Mouse (Mus musculus) bone marrow macrophage, adult 2 months (primary cell): ENCODE data around the gene Ctdsp2. TPM values are rescaled to one million over a fixed set of nuclear protein-coding genes. Genes with fewer than 3 reads are reported as not detected.

Source experiments
- H3K27ac ChIP-seq: 2 replicates; pipeline ENCODE4 v1.5.1; 2012; ENCODE audit warnings: low read depth, low read length; ENCODE audit not compliant: insufficient read depth
- H3K4me1 ChIP-seq: 2 replicates; pipeline ENCODE4 v1.6.1; 2012; ENCODE audit warnings: low read length; ENCODE audit not compliant: control insufficient read depth, insufficient read depth
- H3K4me3 ChIP-seq: 2 replicates; pipeline ENCODE4 v1.5.1; 2012; ENCODE audit warnings: mild to moderate bottlenecking, low read length, moderate library complexity; ENCODE audit not compliant: insufficient read depth
- CTCF ChIP-seq: IDR thresholded peaks from 2 replicates; pipeline ENCODE4 v1.5.1; 2012; ENCODE audit warnings: low read depth, mild to moderate bottlenecking, low read length, moderate library complexity
- POLR2A ChIP-seq: IDR thresholded peaks from 2 replicates; pipeline ENCODE4 v1.6.1; 2012; ENCODE audit warnings: mild to moderate bottlenecking, low read depth, low read length, borderline replicate concordance
- polyA plus RNA-seq: library from polyadenylated mRNA; stranded (reverse); fragments of >200 nt; gene quantifications from 2 replicates; pipeline ENCODE4 v1.2.4, GENCODE M21; 2012; ENCODE audit not compliant: missing spikeins, insufficient read depth, insufficient read length

Ctdsp2 gene
- polyA plus RNA-seq, 1 experiment: 123 TPM

GRCm38 (mm10) chr10:126940949-126941348 lies 37.6 kb upstream of the Ctdsp2 start:
- Histone ChIP-seq H3K27ac (no peak overlapping the region), H3K4me3 (no peak overlapping the region), H3K4me1 (peaks cover 5% of the 10 kb centered on the region)
- TF ChIP-seq POLR2A (no peak), CTCF (no peak)

GRCm38 (mm10) chr10:126945531-126945930 lies 33.0 kb upstream of the Ctdsp2 start:
- H3K4me1 ChIP-seq: no peaks in the 10 kb centered on the region
- no peak overlapping the region for H3K27ac ChIP-seq
- no peak overlapping the region for H3K4me3 ChIP-seq
- TF ChIP-seq CTCF: no peak
- TF ChIP-seq POLR2A: no peak

DNA sequence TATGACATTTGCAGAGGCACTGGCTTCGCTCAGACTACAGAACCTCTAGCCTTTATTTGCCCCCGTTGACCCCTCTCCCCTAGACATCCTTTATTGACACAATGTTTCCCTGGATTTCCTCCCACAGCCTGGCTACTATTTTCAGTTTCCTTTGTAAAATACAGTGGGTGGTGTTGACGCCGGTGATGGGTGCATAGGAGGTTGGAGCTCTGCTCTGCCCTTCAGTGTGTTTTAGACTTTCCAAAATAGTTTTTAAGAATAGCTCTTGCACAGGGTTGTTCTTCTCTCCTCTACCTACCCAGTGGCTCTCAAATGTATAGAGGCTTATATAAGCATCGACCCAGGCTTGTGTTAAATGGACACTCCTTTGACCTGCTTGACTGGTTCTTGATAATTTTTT lies 28.7 kb upstream of the Ctdsp2 start:
- TF ChIP-seq POLR2A (no peak), CTCF (no peak)
- H3K4me3 ChIP-seq: no peak overlapping the region
- no peak overlapping the region for H3K27ac ChIP-seq
- no peaks in the 10 kb centered on the region for H3K4me1 ChIP-seq

DNA sequence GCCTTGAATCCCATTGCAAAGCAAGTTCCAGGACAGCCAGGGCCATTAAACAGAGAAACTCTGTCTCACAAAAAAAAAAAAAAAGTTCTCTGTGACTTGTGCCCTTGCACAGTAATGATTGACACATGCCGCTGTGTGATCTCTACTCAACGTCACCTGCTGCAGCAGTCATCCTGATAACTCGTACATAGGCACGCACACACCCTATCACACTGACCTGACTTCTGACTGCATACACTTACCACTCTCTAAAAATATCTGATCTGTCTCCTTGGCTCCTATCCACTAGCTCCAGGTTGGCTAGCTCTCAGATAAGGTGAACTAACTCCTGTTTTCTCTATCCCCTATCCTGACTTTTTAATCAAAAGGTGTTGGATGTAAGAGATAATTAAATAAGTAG lies 27.9 kb upstream of the Ctdsp2 start:
- no peak for TF ChIP-seq CTCF
- no peak for TF ChIP-seq POLR2A
- no peak overlapping the region for H3K27ac ChIP-seq
- no peak overlapping the region for H3K4me3 ChIP-seq
- H3K4me1 ChIP-seq: no peaks in the 10 kb centered on the region

GRCm38 (mm10) chr10:126952375-126952774 lies 26.1 kb upstream of the Ctdsp2 start:
- 0 out of 2 replicates have a peak, but pooled peaks cover 3% of the 10 kb centered on the region for H3K4me1 ChIP-seq
- no peak overlapping the region for H3K4me3 ChIP-seq
- TF ChIP-seq CTCF: no peak
- no peak for TF ChIP-seq POLR2A
- H3K27ac ChIP-seq: no peak overlapping the region

DNA sequence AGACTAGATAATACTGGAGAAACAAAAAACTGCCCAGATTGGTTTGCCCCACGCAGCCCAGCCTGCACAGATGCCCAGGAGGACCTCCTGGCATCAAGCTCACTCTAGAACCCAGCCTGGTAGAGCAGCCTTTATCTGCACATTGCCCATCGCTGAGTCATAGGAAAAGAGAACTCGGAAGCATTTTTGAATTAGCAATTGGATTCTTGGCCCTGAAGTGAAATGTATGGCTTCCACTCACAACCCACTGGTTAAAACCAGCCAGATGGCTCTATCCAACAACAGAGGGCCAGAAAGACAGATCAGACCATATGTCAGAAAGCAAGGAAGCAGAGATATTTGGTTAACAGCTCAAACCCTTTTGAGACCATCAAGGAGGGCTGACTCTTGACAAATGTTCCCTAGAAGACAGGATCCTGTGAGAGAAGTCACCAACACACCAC lies 25.5 kb upstream of the Ctdsp2 start:
- Histone ChIP-seq H3K4me3 (no peak overlapping the region), H3K27ac (no peak overlapping the region), H3K4me1 (0 out of 2 replicates have a peak, but pooled peaks cover 3% of the 10 kb centered on the region)
- TF ChIP-seq POLR2A (no peak), CTCF (no peak)

DNA sequence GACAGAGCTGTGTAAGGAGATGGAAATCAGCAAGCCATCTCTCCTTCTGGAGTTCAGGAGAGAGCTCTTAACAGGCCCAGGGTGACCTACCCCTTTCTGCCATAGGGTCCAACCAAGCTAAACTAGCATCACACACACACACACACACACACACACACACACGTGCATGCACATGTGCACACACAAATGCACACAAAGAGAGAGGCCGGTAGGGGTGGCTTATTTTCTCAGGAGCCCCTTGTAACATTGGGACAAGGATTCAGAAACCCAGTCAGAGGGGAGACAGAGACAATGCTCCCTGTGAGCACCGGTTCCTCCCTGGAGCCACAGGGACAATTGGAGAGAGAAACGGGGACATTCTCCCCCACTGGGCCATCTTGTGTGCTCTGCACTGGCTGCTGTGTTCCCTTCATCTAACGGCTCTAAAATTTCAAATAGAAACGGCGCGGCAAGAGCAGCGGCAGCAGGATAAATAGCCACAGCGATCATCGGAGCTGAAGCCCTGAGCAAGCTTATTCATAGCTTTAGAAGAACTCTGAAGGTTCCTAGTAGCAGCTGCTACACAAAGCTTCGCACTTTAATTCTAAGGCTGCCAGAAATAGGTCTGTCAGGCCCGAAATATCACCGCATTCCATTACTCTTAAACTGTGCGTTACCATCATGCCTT lies 21.7 kb upstream of the Ctdsp2 start:
- H3K27ac ChIP-seq: no peak overlapping the region
- no peak overlapping the region for H3K4me3 ChIP-seq
- TF ChIP-seq POLR2A (no peak), CTCF (no peak)
- 0 out of 2 replicates have a peak, but pooled peaks cover 3% of the 10 kb centered on the region for H3K4me1 ChIP-seq

GRCm38 (mm10) chr10:126957359-126958107 lies 21.0 kb upstream of the Ctdsp2 start:
- TF ChIP-seq POLR2A (no peak), CTCF (no peak)
- peaks cover 5% of the 10 kb centered on the region; the same call in 1 of the 2 replicates for H3K4me1 ChIP-seq
- H3K4me3 ChIP-seq: no peak overlapping the region
- no peak overlapping the region for H3K27ac ChIP-seq

DNA sequence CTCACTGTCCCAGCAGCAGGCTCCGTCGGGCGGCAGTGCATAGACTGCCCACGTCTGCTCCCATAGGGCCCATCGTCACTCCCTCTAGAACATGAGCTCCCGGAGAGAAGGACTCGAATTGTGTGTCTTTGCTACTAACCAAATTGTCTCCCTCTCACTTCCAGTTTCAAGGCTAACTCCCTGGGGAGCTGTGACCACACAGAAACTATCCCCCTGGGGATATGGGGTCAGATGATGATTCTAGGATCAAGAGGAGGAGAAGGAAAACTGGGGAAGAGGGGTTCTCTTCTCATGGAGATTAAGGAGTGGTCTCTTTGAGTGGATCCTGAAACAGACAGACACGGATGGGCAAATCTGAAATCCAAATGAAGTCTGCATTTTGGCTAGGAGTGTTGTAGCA lies 18.0 kb upstream of the Ctdsp2 start:
- Histone ChIP-seq H3K27ac (no peak overlapping the region), H3K4me1 (peaks cover 5% of the 10 kb centered on the region; the same call in 1 of the 2 replicates), H3K4me3 (no peak overlapping the region)
- TF ChIP-seq CTCF (no peak), POLR2A (no peak)

GRCm38 (mm10) chr10:126961757-126962156 lies 16.8 kb upstream of the Ctdsp2 start:
- peaks cover 2% of the 10 kb centered on the region; the same call in 1 of the 2 replicates for H3K4me1 ChIP-seq

More at GRCm38 (mm10) chr10:126961757-126962156, 16.8 kb upstream of the Ctdsp2 start:
- Histone ChIP-seq H3K4me3 (no peak overlapping the region), H3K27ac (no peak overlapping the region)
- no peak for TF ChIP-seq CTCF
- no peak for TF ChIP-seq POLR2A
